Mouse (Mus musculus) layer of hippocampus, adult 2 months (tissue): ENCODE results near the gene Smyd3. TPM values are rescaled to one million over a fixed set of nuclear protein-coding genes. Genes with fewer than 3 reads are reported as not detected.

Source experiments
- DNase-seq, 2 experiments: peaks; one replicate each; pipeline ENCODE4 v3.0.0; 2022; ENCODE audit warnings: low spot score in 2 of 2
- H3K27ac ChIP-seq: fragments of 200-600 bp; 2 replicates; pipeline ENCODE4 v1.8.1; 2022
- H3K4me3 ChIP-seq: fragments of 200-600 bp; 2 replicates; pipeline ENCODE4 v1.8.1; 2022; ENCODE audit warnings: mild to moderate bottlenecking
- CTCF ChIP-seq: fragments of 200-600 bp; conservative IDR thresholded peaks from 2 replicates; pipeline ENCODE4 v1.8.1; 2022; ENCODE audit warnings: antibody characterized with exemption, mild to moderate bottlenecking, moderate library complexity
- long read RNA-seq, 2 experiments: library from polyadenylated mRNA; stranded (forward); transcript quantifications; one replicate each; pipeline ENCODE4 v2.0.0; 2021; ENCODE audit warnings: borderline mapping rate in 2 of 2
- total RNA-seq, 2 experiments: library from RNA; stranded (reverse); gene quantifications; 2 replicates each; pipeline ENCODE4 v1.2.3; 2021

The Smyd3 gene
- total RNA-seq = 10 to 100 TPM; 21.1 to 24.5 TPM
- long read RNA-seq, experiment 1, partial matches to known transcripts = 0 of 9 reads
- long read RNA-seq, experiment 1, other reads (novel, unspliced or antisense) = 7 of 9 reads
- long read RNA-seq, experiment 2, partial matches to known transcripts = 1 of 7 reads
- long read RNA-seq, experiment 2, other reads (novel, unspliced or antisense) = 6 of 7 reads

DNA sequence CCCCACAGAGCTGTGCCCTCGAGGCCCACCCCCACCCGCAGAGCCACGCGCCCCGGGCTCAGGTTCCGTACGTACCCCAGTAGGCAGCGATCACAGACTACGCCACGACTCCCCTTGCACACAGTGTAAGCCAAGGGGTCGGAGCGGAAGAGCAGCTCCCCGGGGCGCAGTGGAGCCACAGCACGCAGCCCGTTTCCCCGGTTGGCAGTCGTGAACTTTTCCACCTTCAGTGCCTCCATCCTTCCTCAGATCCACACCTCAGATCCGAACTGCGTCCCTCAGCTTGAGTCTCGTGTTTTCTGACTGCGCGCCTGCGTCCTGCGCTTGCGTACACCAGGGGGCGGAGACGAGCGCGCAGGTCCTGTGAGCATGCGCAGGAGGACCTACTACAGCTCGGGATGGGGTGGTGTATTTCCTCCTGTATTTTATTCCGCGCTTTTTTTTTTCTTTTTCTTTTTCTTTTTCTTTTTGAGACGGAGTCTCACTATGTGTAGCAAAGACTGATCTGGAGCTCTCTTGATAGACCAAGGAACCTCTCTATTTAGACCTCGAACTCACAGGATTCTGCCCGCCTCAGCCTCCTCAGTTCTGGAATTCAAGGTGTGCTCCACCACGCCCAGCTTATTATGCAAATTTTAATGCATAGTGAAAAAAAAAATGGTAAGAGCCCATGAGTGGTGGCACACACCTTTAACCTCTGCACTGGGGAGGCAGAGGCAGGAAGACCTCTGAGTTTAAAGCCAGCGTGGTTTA, at the start of gene Smyd3:
TSS of gene Smyd3 (minus strand) at position 329 of the 753 bp plus-strand sequence.
- peak; percentile 85 for TF ChIP-seq CTCF
- peak within 1 kb of the TSS; percentile 84 for H3K27ac ChIP-seq
- DNase-seq = peak; percentile 82 to 88
- H3K4me3 ChIP-seq = peak within 1 kb of the TSS; percentile 92

- TF ChIP-seq CTCF = no peak
- Histone ChIP-seq H3K4me3 (no peak overlapping the region), H3K27ac (no peak overlapping the region)
- no peak for DNase-seq
Observed at GRCm38 (mm10) chr1:179567558-179567957, 49.7 kb upstream of the Smyd3 start.

DNA sequence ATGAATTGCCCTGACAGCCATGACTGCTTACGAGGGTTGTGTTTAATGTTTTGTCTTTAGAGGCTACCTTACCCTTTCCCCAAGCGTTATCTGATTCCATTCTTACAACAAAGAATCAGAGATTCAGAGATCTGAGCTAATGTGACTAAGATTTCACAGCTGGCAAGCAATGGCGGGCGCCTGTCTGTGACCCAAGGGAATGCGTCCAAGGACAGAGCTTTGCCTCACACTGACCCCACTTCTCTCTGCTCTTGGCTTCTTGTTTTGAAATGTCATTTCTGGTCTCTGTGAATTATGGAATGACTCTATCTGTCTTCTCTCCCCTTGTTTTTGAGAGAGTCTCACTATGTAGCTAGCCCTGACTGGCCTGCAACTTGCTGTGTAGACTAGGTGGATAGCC, 46.1 kb upstream of the Smyd3 start:
- H3K4me3 ChIP-seq = no peak overlapping the region
- H3K27ac ChIP-seq = no peak overlapping the region
- no peak for TF ChIP-seq CTCF
- no peak for DNase-seq

GRCm38 (mm10) chr1:179563211-179563610, 45.4 kb upstream of the Smyd3 start:
- Histone ChIP-seq H3K27ac (no peak overlapping the region), H3K4me3 (no peak overlapping the region)
- DNase-seq = no peak
- no peak for TF ChIP-seq CTCF

GRCm38 (mm10) chr1:179560845-179561430, 43.1 kb upstream of the Smyd3 start:
- Histone ChIP-seq H3K27ac (no peak overlapping the region), H3K4me3 (no peak overlapping the region)
- no peak for DNase-seq
- TF ChIP-seq CTCF = no peak

DNA sequence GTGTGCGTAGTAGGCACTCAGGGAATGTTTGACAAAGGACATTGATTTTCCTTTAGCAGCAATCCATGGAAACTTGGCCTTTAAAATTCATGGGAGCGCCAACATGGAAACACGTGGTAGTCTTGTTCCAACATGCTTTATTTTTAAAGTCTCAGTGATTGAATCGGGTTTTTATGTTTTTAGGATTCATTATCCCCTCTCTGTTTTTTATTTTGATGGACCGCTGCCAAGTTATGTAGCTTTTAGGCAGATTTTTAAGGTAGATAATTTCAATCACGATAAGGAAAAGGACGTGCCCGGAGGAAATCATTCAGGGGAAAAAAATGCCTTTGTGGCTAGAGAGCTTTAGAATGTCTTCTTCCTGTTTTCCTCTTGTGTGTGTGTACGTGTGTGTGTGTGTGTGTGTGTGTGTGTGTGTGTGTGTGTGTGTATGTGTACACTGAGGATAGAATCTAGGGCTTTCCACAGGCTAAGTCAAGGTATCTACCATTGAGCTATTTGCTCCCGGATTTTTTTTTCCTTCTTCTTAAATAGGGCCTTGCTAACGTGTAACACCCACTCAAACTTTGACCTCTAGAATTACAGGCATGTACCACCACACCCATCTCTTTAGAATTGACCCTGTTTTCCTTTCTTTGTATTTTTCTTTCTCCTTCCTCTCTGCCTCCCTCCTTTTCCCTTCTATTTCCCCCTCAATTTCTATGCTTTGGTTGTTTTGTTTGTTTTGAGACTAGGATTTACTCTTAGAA, 41.8 kb upstream of the Smyd3 start:
- Histone ChIP-seq H3K27ac (0 out of 2 replicates have a peak overlapping the region, but pooled peaks have one; percentile 2), H3K4me3 (no peak overlapping the region)
- no peak for TF ChIP-seq CTCF
- DNase-seq = no peak

- no peak for TF ChIP-seq CTCF
- no peak overlapping the region for H3K4me3 ChIP-seq
- DNase-seq = no peak
- no peak overlapping the region for H3K27ac ChIP-seq
Observed at GRCm38 (mm10) chr1:179556921-179557320, 39.1 kb upstream of the Smyd3 start.

- Histone ChIP-seq H3K4me3 (no peak overlapping the region), H3K27ac (no peak overlapping the region)
- TF ChIP-seq CTCF = no peak
- DNase-seq = no peak
Observed at GRCm38 (mm10) chr1:179553949-179554347, 36.1 kb upstream of the Smyd3 start.

DNA sequence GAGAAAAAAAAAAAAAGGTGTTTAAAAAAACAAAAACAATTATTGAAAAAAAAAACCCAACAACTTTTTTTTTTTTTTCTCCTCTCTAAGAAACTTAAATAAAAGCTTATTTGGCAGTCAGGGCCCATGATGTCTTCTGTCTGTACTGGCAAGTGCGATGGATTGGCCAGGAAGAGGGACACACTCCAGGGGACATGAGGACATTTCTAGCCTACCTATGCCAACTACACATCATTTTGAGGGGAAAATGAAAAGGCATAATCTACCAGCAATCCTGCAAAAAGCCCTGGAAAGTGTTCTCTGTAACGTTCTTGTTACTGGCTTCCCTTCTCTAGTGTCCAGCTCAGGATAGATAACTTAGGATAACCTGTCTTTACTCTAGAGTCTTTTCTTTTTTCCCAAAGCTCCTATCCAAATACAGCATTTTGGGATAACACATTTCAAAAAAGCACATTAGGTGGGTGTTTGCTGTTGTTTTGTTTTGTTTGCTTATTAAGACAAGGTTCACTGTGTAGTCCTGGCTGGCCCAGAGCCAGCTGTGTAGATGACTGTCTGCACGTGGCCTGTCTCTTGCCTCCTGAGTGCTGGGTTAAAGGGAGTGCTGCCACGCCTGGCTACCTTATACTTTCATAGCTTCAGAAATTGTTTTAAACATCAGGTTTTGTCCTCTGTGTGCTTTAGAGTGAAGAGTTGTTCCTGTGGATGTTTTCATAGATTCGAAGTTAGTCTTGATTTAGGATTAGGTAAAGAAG, 35.5 kb upstream of the Smyd3 start:
- TF ChIP-seq CTCF = no peak
- no peak overlapping the region for H3K4me3 ChIP-seq
- DNase-seq = no peak
- H3K27ac ChIP-seq = no peak overlapping the region

DNA sequence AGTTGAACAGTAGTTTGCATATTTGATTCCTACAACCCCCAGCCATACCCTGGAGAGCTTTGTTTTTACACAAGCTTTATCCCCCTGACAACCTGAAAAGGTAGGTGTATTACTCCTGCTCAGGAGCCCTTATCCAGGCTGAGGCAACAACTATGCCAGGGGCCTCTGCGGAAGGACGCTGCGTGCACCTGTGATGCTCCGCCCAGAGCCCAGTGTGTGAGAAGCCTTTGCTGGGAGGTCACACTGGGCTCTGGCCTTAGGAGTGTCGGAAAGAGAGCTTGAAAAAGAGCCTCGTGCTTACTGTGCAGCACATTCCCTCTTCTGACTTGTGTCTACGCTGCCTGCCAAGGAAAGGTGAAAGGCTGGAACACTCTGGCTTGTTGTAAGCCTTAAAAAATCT, 34.9 kb upstream of the Smyd3 start:
- Histone ChIP-seq H3K27ac (peak overlapping the region; percentile 12; the same call in 1 of the 2 replicates), H3K4me3 (no peak overlapping the region)
- no peak for DNase-seq
- no peak for TF ChIP-seq CTCF

GRCm38 (mm10) chr1:179551921-179552320, 34.1 kb upstream of the Smyd3 start:
- Histone ChIP-seq H3K4me3 (no peak overlapping the region), H3K27ac (no peak overlapping the region)
- no peak for DNase-seq
- no peak for TF ChIP-seq CTCF

GRCm38 (mm10) chr1:179551336-179551735, 33.5 kb upstream of the Smyd3 start:
- Histone ChIP-seq H3K4me3 (no peak overlapping the region), H3K27ac (no peak overlapping the region)
- no peak for DNase-seq
- TF ChIP-seq CTCF = no peak
